Mouse (Mus musculus) cerebellum, adult 2 months (tissue): Measurements from ENCODE around the gene Ispd.

Experiments used
- CTCF ChIP-seq: fragments of 200-500 bp; IDR thresholded peaks from 2 replicates; pipeline ENCODE4 v1.5.1; 2011; ENCODE audit warnings: low read depth, mild to moderate bottlenecking, control low read depth, low read length, moderate library complexity, borderline replicate concordance; ENCODE audit not compliant: insufficient read depth
- POLR2A ChIP-seq: fragments of 200-500 bp; IDR thresholded peaks from 2 replicates; pipeline ENCODE4 v1.6.1; 2011; ENCODE audit warnings: low read length, control low read depth, borderline replicate concordance; ENCODE audit not compliant: insufficient read depth

GRCm38 (mm10) chr12:36720779-36721178, 339.5 kb downstream of the Ispd start:
- TF ChIP-seq POLR2A (no peak), CTCF (no peak)
